Mouse (Mus musculus): ENCODE measurements around the gene Fosl2. TPM values are rescaled to one million over a fixed set of nuclear protein-coding genes. Genes with fewer than 3 reads are reported as not detected.

Gene Fosl2
- polyA plus RNA-seq (2015; fragmentation: Nextera tagmentation; extraction: Ambion mirVana): 0.37 and 0.55 TPM in 2 replicates

GRCm38 (mm10) chr5:32135336-32136206 is at the start of gene Fosl2:
TSS of gene Fosl2 (plus strand) at chr5:32135801.
- Histone ChIP-seq H3K27ac (ENCODE audit: low read length) (peak within 1 kb of the TSS; percentile 72), H3K9ac (ENCODE audit: low read depth, low read length) (peak within 1 kb of the TSS; percentile 77), H3K4me1 (ENCODE audit: control insufficient read depth, insufficient read depth, low read length) (peaks cover 18% of the 10 kb centered on the region), H3K4me3 (ENCODE audit: low read depth, low read length) (peak within 1 kb of the TSS; percentile 68), H3K9me3 (replicated peaks; ENCODE audit: control insufficient read depth, low read length, poor library complexity, severe bottlenecking) (no peaks in the 10 kb centered on the region), H3K36me3 (ENCODE audit: control insufficient read depth, insufficient read depth, low read length) (no peaks in the 10 kb centered on the region), H3K27me3 (ENCODE audit: control insufficient read depth, insufficient read depth, low read depth, low read length) (peaks cover 41% of the 10 kb centered on the region), H3K4me2 (ENCODE audit: low read length) (peak within 1 kb of the TSS; percentile 97)
- WGBS: under 1% methylated on average over 50 of the region's 85 CpGs
- ATAC-seq: peak; percentile 86

- Histone ChIP-seq H3K27ac (ENCODE audit: low read length) (no peak overlapping the region), H3K36me3 (ENCODE audit: control insufficient read depth, insufficient read depth, low read length) (no peaks in the 10 kb centered on the region), H3K9me3 (replicated peaks; ENCODE audit: control insufficient read depth, low read length, poor library complexity, severe bottlenecking) (no peaks in the 10 kb centered on the region), H3K9ac (ENCODE audit: low read depth, low read length) (no peak overlapping the region), H3K4me2 (ENCODE audit: low read length) (no peak overlapping the region), H3K4me1 (ENCODE audit: control insufficient read depth, insufficient read depth, low read length) (no peaks in the 10 kb centered on the region), H3K27me3 (ENCODE audit: control insufficient read depth, insufficient read depth, low read depth, low read length) (no peaks in the 10 kb centered on the region), H3K4me3 (ENCODE audit: low read depth, low read length) (no peak overlapping the region)
- no peak for ATAC-seq
- 95% methylated on average over 2 of the region's 2 CpGs for WGBS
Measured at GRCm38 (mm10) chr5:32085971-32086370, 49.6 kb upstream of the Fosl2 start.

GRCm38 (mm10) chr5:32086526-32087090 is 49.0 kb upstream of the Fosl2 start:
- H3K27ac ChIP-seq (ENCODE audit: low read length): no peak overlapping the region
- no peaks in the 10 kb centered on the region for H3K9me3 ChIP-seq (replicated peaks; ENCODE audit: control insufficient read depth, low read length, poor library complexity, severe bottlenecking)
- no peaks in the 10 kb centered on the region for H3K4me1 ChIP-seq (ENCODE audit: control insufficient read depth, insufficient read depth, low read length)
- H3K9ac ChIP-seq (ENCODE audit: low read depth, low read length): no peak overlapping the region
- no peak overlapping the region for H3K4me2 ChIP-seq (ENCODE audit: low read length)
- no peak for ATAC-seq
- WGBS: 85% methylated on average over 6 of the region's 6 CpGs
- H3K27me3 ChIP-seq (ENCODE audit: control insufficient read depth, insufficient read depth, low read depth, low read length): no peaks in the 10 kb centered on the region
- H3K36me3 ChIP-seq (ENCODE audit: control insufficient read depth, insufficient read depth, low read length): no peaks in the 10 kb centered on the region
- H3K4me3 ChIP-seq (ENCODE audit: low read depth, low read length): no peak overlapping the region

GRCm38 (mm10) chr5:32089481-32089880 is 46.1 kb upstream of the Fosl2 start:
- Histone ChIP-seq H3K9ac (ENCODE audit: low read depth, low read length) (no peak overlapping the region), H3K27me3 (ENCODE audit: control insufficient read depth, insufficient read depth, low read depth, low read length) (no peaks in the 10 kb centered on the region), H3K27ac (ENCODE audit: low read length) (no peak overlapping the region), H3K36me3 (ENCODE audit: control insufficient read depth, insufficient read depth, low read length) (no peaks in the 10 kb centered on the region), H3K9me3 (replicated peaks; ENCODE audit: control insufficient read depth, low read length, poor library complexity, severe bottlenecking) (no peaks in the 10 kb centered on the region), H3K4me3 (ENCODE audit: low read depth, low read length) (no peak overlapping the region), H3K4me1 (ENCODE audit: control insufficient read depth, insufficient read depth, low read length) (no peaks in the 10 kb centered on the region), H3K4me2 (ENCODE audit: low read length) (no peak overlapping the region)
- no peak for ATAC-seq
- WGBS: 66% methylated on average over 5 of the region's 5 CpGs

GRCm38 (mm10) chr5:32092281-32092680 is 43.3 kb upstream of the Fosl2 start:
- Histone ChIP-seq H3K9ac (ENCODE audit: low read depth, low read length) (no peak overlapping the region), H3K4me2 (ENCODE audit: low read length) (no peak overlapping the region), H3K9me3 (replicated peaks; ENCODE audit: control insufficient read depth, low read length, poor library complexity, severe bottlenecking) (no peaks in the 10 kb centered on the region), H3K36me3 (ENCODE audit: control insufficient read depth, insufficient read depth, low read length) (no peaks in the 10 kb centered on the region), H3K4me1 (ENCODE audit: control insufficient read depth, insufficient read depth, low read length) (no peaks in the 10 kb centered on the region), H3K27me3 (ENCODE audit: control insufficient read depth, insufficient read depth, low read depth, low read length) (no peaks in the 10 kb centered on the region), H3K4me3 (ENCODE audit: low read depth, low read length) (no peak overlapping the region), H3K27ac (ENCODE audit: low read length) (no peak overlapping the region)
- ATAC-seq: no peak

GRCm38 (mm10) chr5:32098691-32099090 is 36.9 kb upstream of the Fosl2 start:
- Histone ChIP-seq H3K27me3 (ENCODE audit: control insufficient read depth, insufficient read depth, low read depth, low read length) (no peaks in the 10 kb centered on the region), H3K27ac (ENCODE audit: low read length) (no peak overlapping the region), H3K36me3 (ENCODE audit: control insufficient read depth, insufficient read depth, low read length) (no peaks in the 10 kb centered on the region), H3K4me3 (ENCODE audit: low read depth, low read length) (no peak overlapping the region), H3K9ac (ENCODE audit: low read depth, low read length) (no peak overlapping the region), H3K4me2 (ENCODE audit: low read length) (no peak overlapping the region), H3K4me1 (ENCODE audit: control insufficient read depth, insufficient read depth, low read length) (no peaks in the 10 kb centered on the region), H3K9me3 (replicated peaks; ENCODE audit: control insufficient read depth, low read length, poor library complexity, severe bottlenecking) (no peaks in the 10 kb centered on the region)
- no peak for ATAC-seq
- WGBS: 58% methylated on average over 3 of the region's 3 CpGs

- 29% methylated on average over 5 of the region's 5 CpGs for WGBS
- ATAC-seq: peak; percentile 45; the same call in 1 of the 2 replicates
- Histone ChIP-seq H3K4me3 (ENCODE audit: low read depth, low read length) (no peak overlapping the region), H3K9me3 (replicated peaks; ENCODE audit: control insufficient read depth, low read length, poor library complexity, severe bottlenecking) (no peaks in the 10 kb centered on the region), H3K27ac (ENCODE audit: low read length) (no peak overlapping the region), H3K9ac (ENCODE audit: low read depth, low read length) (no peak overlapping the region), H3K27me3 (ENCODE audit: control insufficient read depth, insufficient read depth, low read depth, low read length) (no peaks in the 10 kb centered on the region), H3K4me1 (ENCODE audit: control insufficient read depth, insufficient read depth, low read length) (no peaks in the 10 kb centered on the region), H3K4me2 (ENCODE audit: low read length) (no peak overlapping the region), H3K36me3 (ENCODE audit: control insufficient read depth, insufficient read depth, low read length) (no peaks in the 10 kb centered on the region)
Measured at GRCm38 (mm10) chr5:32102484-32102883, 33.1 kb upstream of the Fosl2 start.

- Histone ChIP-seq H3K9ac (ENCODE audit: low read depth, low read length) (no peak overlapping the region), H3K27ac (ENCODE audit: low read length) (no peak overlapping the region), H3K9me3 (replicated peaks; ENCODE audit: control insufficient read depth, low read length, poor library complexity, severe bottlenecking) (no peaks in the 10 kb centered on the region), H3K27me3 (ENCODE audit: control insufficient read depth, insufficient read depth, low read depth, low read length) (no peaks in the 10 kb centered on the region), H3K4me2 (ENCODE audit: low read length) (no peak overlapping the region), H3K4me3 (ENCODE audit: low read depth, low read length) (no peak overlapping the region), H3K4me1 (ENCODE audit: control insufficient read depth, insufficient read depth, low read length) (no peaks in the 10 kb centered on the region), H3K36me3 (ENCODE audit: control insufficient read depth, insufficient read depth, low read length) (no peaks in the 10 kb centered on the region)
- no peak for ATAC-seq
- 74% methylated on average over 6 of the region's 6 CpGs for WGBS
Measured at GRCm38 (mm10) chr5:32102971-32103431, 32.6 kb upstream of the Fosl2 start.

- Histone ChIP-seq H3K27ac (ENCODE audit: low read length) (no peak overlapping the region), H3K27me3 (ENCODE audit: control insufficient read depth, insufficient read depth, low read depth, low read length) (no peaks in the 10 kb centered on the region), H3K9me3 (replicated peaks; ENCODE audit: control insufficient read depth, low read length, poor library complexity, severe bottlenecking) (no peaks in the 10 kb centered on the region), H3K4me2 (ENCODE audit: low read length) (no peak overlapping the region), H3K36me3 (ENCODE audit: control insufficient read depth, insufficient read depth, low read length) (no peaks in the 10 kb centered on the region), H3K9ac (ENCODE audit: low read depth, low read length) (no peak overlapping the region), H3K4me1 (ENCODE audit: control insufficient read depth, insufficient read depth, low read length) (no peaks in the 10 kb centered on the region), H3K4me3 (ENCODE audit: low read depth, low read length) (no peak overlapping the region)
- WGBS: 85% methylated on average over 1 of the region's 1 CpGs
- ATAC-seq: no peak
Measured at GRCm38 (mm10) chr5:32103545-32103944, 32.1 kb upstream of the Fosl2 start.

Data from midbrain, embryonic 16.5 days (tissue).